Mouse (Mus musculus) monocyte, adult 2 months (primary cell): ENCODE data around the gene Spata21.
"Not testable (repeated sequence)": the region's sequence is repeated elsewhere in the genome, so short reads cannot be mapped to it uniquely, and the experiment has no call there.

ENCODE experiments used
- DNase-seq, 2 experiments: peaks; one replicate each; pipeline ENCODE4 v3.0.0; 2022; ENCODE audit warnings: low spot score in 2 of 2, low read depth in 1 of 2

Spata21 gene

DNA sequence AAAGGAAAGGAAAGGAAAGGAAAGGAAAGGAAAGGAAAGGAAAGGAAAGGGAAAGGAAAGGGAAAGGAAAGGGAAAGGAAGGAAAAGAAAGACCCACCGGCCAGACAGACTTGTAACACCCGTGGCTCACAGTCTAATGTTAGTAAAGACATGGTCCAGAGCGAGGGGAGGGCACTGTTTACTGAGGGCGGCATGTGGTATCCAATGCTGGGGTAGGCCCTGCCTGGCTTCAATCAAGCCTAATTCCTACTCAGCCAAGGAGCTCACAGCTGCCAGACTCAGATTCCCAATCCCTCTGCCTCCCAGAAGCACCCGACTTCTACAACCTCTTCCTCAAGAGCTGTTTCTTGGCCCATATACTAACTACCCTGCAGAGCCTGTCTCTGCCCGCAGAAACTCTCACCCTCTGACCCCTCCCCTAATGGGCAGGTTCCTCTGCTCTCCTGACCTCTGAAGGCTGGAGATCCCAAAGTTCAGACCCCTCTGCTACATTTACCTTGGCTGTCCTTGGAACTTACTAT is 41.1 kb downstream of the Spata21 start:
- no peak for DNase-seq

DNA sequence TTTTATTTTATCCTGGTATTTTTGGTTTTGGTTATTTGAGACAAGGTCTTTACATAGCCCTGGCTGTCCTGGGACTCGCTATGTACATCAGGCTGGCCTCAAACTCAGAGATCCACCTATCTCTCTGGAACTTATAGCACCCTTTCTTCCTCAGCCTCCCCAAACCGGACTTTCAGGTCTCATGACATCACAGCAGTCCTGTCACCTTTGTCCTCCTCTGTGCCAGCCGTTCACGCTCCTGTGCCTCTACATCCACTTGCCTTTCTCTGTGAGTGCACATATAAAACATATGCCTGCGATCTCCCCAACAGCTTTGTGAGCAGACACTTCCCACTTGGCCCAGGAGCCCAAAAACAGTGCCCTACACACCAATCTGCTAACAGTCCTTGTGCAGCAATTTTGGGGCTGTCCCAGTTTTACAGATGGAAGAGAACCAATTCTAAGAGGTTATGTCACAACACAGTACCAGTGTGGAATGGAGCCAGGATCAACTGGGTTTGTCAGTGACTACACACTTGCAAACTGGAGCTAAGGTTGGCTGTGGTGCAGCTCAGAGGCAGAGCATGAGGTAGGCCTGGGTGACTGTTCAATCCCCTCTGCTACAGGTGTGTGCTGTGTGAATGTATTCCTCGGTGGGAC is 42.7 kb downstream of the Spata21 start:
- no peak for DNase-seq

DNA sequence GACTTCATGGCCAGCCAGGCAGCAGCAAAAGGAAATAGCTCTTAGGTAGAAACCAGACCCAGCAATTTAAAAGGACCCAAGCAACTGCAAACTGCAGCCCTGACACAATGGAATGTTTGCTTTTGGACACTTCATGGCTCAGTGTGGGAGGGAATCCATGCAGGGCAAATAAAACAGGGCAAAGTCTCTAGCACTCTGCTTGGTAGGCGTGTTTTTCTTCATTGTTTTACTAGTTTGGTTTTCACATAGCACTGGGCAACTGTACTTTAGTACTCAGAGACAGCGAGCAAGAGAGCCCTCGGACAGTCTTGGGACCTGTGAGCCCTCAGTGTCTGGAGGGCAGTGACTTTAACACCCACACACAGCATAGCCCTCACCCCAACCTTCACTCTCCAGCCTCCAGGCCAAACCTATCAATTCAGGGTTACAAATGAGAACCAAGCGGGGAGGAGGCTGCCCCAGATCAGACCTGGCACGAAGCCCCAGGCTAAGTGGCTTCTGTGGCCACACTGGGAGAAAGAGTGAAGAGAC is 43.5 kb downstream of the Spata21 start:
- DNase-seq = no peak

DNA sequence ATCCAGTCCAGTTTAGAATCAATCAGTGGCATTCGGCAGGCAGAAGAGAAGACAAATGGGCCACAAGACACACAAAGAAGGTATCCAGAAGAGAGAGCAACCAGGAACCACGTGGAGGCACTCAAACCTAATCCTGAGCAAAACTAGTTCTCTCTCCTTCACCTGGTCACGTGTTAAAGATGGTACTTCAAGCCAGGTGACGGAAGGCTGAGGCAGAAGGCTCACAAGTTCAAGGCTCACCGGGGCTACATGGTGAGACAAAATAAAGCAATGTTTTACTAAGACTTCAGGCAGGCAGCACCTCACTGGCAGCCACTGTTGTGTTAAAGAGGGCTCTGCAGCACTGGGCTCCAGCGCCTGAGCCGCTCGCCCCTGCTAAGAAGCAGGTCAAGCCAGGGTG is 44.1 kb downstream of the Spata21 start:
- DNase-seq = no peak

GRCm38 (mm10) chr4:141133227-141133626 is 45.1 kb downstream of the Spata21 start:
- DNase-seq = no peak

DNA sequence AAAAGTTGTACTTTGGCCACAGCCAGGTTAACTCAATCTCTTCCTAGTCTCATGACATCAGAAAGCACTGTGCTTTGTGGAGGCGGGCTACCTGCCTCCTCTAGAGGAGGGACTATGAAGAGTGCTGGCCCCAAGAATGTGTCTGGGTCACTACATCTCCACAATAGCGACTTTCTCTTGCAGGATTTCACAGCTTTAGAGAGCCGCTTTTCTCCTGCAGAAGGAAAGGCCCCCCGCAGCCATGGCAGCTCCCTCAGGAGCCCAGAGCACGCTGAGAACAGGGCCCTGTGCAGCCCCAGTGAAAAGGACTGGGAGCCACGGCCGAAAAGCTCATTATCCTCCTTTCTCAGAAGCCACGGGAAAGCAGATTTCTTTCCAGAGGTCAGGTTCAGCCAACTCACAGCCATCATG is 45.9 kb downstream of the Spata21 start:
- no peak for DNase-seq

GRCm38 (mm10) chr4:141134751-141135530 is 46.8 kb downstream of the Spata21 start:
- DNase-seq = no peak

- no peak for DNase-seq
Observed at GRCm38 (mm10) chr4:141136126-141136525, 48.0 kb downstream of the Spata21 start.

- not testable (repeated sequence) for DNase-seq
Observed at GRCm38 (mm10) chr4:141137740-141138139, 49.6 kb downstream of the Spata21 start.

DNA sequence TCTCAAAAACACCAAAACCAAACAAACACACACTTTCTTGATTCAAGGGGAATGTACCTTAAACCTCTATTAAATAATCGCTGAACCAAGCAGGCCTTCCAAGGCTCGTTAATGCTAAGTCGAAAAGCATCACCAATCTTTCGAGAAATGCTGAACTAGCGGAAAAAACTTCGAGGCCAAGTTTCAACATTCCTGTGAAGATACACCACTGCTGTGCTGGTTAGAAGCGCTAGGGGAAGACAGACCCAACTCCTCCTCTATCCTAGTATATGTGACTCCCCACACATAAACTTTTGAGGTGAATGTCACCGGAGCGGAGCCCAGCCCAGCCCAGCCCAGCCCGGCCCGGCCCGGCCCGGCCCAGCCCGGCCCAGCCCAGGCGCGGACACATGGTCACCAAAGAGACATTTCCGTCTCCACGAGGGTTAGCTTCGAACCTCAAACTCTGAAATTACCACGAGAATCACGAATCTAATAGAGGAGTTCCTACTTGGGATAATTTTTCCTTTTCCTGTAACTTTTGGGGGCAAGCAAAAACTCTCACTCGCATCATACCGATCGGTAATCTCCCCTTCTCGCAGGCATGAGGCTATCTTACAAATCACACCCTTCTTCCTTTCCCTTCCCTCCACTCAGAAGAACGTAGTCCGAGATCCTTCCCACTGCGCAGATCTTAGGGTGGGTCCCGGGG is 50.4 kb downstream of the Spata21 start:
- no peak for DNase-seq

DNA sequence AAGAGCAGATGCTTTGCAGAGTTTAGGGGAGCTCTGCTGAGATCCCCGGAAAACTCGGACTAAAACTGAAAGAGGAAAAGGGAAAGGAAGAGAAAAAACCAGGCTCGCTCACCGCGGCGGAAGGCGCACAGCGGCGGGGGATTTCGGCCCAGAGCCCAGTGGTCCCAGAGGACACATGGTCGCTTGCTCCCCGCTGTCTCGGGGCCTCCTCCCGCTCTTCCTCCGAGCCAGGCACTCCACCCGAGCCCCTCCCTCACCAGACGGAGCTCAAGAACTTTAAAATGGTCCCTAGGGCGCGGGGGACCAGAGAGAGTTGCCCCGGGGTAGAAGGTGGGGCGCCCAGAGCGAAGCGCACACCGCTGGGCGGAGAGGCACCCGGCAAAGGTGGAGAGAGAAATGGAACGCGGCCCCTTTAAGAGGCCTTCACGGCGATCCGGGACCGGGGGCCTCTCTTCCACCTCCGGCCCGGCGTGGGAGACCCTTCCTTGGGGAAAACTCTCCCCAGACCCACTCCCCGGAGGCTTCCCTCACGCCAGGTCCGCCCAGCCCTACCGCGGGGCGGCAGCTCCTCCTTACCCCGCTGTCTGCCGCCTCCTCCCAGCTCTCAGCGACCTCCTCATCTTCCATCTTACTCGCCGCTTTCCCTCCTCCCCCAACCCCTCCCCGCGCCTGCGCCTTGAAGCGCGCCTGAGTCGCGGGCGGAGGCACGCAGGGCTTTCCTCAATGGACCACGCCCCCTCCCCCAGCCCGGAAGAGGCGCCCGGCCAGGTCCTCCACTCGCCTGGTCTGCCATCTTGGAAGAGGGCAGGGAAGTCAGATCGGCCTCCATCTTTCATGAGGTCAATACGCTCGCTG is 51.2 kb downstream of the Spata21 start, which contains the start of gene Szrd1:
Gene Szrd1 (minus strand): TSS at position 660 of the 855 bp plus-strand sequence.
- peak; percentile 96 to 97 for DNase-seq

GRCm38 (mm10) chr4:141140354-141140753 is 52.2 kb downstream of the Spata21 start:
- not testable (repeated sequence) for DNase-seq

GRCm38 (mm10) chr4:141140967-141141366 is 52.8 kb downstream of the Spata21 start:
- DNase-seq = no peak

DNA sequence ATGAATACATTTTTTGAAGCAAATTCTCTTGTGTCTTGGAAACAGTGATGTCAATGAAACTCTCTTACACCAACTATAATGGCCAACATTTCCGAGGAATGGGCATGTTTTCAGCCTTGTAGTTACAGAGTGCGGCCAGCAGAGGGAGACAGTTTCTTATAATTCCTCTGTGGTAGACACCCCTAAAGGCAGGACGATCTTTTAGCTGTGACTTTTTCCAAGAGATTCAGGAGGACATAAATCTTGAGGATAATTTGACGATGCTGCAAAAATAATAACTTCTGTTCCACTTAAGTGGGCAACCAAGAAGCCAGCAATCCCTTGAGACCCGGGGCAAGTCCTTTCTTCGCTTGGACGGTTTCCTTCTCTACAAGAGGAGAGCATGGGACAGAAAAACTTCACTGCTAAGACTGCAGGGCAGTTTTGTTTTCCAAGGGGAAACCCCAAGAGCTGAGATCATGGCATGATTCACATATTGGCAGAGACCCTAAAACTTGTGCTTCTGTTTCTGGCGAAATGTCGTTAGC is 54.2 kb downstream of the Spata21 start:
- DNase-seq = peak in 1 of 2 experiments; percentile 57

DNA sequence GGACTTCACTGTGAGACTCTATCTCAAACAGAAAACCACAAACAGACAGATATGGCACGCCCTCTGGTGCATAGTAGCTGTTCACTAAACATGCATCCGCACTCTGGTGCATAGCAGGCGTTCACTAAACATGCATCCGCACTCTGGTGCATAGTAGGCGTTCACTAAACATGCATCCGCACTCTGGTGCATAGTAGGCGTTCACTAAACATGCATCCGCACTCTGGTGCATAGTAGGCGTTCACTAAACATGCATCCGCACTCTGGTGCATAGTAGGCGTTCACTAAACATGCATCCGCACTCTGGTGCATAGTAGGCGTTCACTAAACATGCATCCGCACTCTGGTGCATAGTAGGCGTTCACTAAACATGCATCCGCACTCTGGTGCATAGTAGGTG is 57.0 kb downstream of the Spata21 start:
- not testable (repeated sequence) for DNase-seq

DNA sequence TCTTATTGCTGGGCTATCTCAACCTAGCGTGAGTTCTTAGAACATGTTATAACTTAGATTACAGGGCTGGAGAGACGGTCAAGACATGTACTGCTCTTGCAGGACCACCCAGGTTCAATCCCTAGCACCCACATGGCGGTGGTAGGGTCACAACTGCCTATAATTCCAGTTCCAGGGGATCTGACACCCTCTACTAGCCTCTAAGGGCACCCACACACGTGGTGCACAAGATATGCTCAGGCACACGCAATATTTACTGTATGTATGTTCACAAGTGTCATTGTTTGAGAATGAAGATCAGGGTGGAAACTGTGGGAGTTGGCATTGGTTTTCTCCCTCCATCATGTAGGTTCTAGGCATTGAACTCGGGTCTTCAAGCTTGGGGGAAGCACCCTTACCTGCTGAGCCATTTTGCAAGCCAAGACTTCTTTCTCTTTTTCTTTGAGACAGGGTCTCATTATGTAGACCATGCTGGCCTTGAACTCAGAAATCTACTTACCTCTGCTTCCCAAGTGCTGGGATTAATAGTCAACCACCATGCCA is 58.4 kb downstream of the Spata21 start:
- no peak for DNase-seq

GRCm38 (mm10) chr4:141147112-141148008 is 59.2 kb downstream of the Spata21 start, which contains the start of gene Fbxo42:
Gene Fbxo42 (plus strand): TSS chr4:141147913.
- DNase-seq = peak; percentile 80 to 93

GRCm38 (mm10) chr4:141148009-141148801 is 60.1 kb downstream of the Spata21 start:
- DNase-seq = no peak
